Mouse (Mus musculus) heart, postnatal 0 days (tissue): ENCODE data around the gene Mrps7. TPM values are rescaled to one million over a fixed set of nuclear protein-coding genes. Genes with fewer than 3 reads are reported as not detected.

ENCODE experiments used
- ATAC-seq: fragments of 200-750 bp; cut with Nextera tagmentation; 2 replicates; pipeline ENCODE4 v1.8.0; 2017; ENCODE audit warnings: low read depth, moderate number of reproducible peaks, moderate library complexity; ENCODE audit not compliant: insufficient read depth
- DNase-seq: peaks from one replicate; pipeline ENCODE4 v3.0.0-alpha.2; 2016; ENCODE audit warnings: low spot score
- H3K27ac ChIP-seq: fragments of 300-500 bp; sonication (generic); 2 replicates; pipeline ENCODE4 v1.5.1; 2014; ENCODE audit warnings: low read depth, mild to moderate bottlenecking
- H3K27me3 ChIP-seq: fragments of 300-500 bp; sonication (generic); 2 replicates; pipeline ENCODE4 v1.6.1; 2014; ENCODE audit warnings: low read length, mixed read lengths; ENCODE audit not compliant: control insufficient read depth, insufficient read depth
- H3K36me3 ChIP-seq: fragments of 300-500 bp; sonication (generic); replicated peaks from 2 replicates; pipeline ENCODE4 v1.6.1; 2014; ENCODE audit warnings: low read length, mixed read lengths; ENCODE audit not compliant: control insufficient read depth, insufficient read depth
- H3K4me1 ChIP-seq: fragments of 300-500 bp; sonication (generic); 2 replicates; pipeline ENCODE4 v1.6.1; 2014; ENCODE audit warnings: antibody characterized with exemption; ENCODE audit not compliant: control insufficient read depth, insufficient read depth
- H3K4me2 ChIP-seq: fragments of 300-500 bp; sonication (generic); 2 replicates; pipeline ENCODE4 v1.6.1; 2014; ENCODE audit warnings: low read depth, mild to moderate bottlenecking, low read length, moderate library complexity
- H3K4me3 ChIP-seq: fragments of 300-500 bp; sonication (generic); 2 replicates; pipeline ENCODE4 v1.5.1; 2014; ENCODE audit warnings: low read depth, low read length
- H3K9ac ChIP-seq: fragments of 300-500 bp; sonication (generic); replicated peaks from 2 replicates; pipeline ENCODE4 v1.6.1; 2014; ENCODE audit warnings: low read depth, low read length, mixed read lengths
- H3K9me3 ChIP-seq: fragments of 300-500 bp; sonication (generic); replicated peaks from 2 replicates; pipeline ENCODE4 v1.6.1; 2016; ENCODE audit warnings: low read length; ENCODE audit not compliant: control insufficient read depth
- CTCF ChIP-seq: IDR thresholded peaks from 2 replicates; pipeline ENCODE4 v1.5.1; 2016; ENCODE audit warnings: antibody characterized with exemption, control low read depth, low read depth
- EP300 ChIP-seq: IDR thresholded peaks from 2 replicates; pipeline ENCODE4 v1.6.1; 2016; ENCODE audit warnings: antibody characterized with exemption, low read depth
- WGBS: fragments of 180-500 bp; shearing (Covaris S2); extraction: QIAGEN DNeasy Blood & Tissue Kit; methylation state at CpG from one replicate; pipeline ENCODE4 v1.1.7; 2014; 5-methylcytosine and 5-hydroxymethylcytosine counted together
- polyA plus RNA-seq: library from polyadenylated mRNA; unstranded; fragments of >200 nt; fragmentation: Nextera tagmentation; extraction: Ambion mirVana; gene quantifications from 2 replicates; pipeline ENCODE4 v1.2.1, GENCODE M21; 2015
- total RNA-seq: library from RNA; depleted of rRNA; stranded (reverse); fragments of >200 nt; gene quantifications from 2 replicates; pipeline ENCODE4 v1.2.3, GENCODE M21; 2014; ENCODE audit warnings: low replicate concordance

Mrps7 gene
- total and polyA plus RNA-seq, 2 experiments from 2014 or later: 56.7 to 86.4 TPM

- no peak overlapping the region for H3K4me2 ChIP-seq
- no peaks in the 10 kb centered on the region for H3K36me3 ChIP-seq
- no peak overlapping the region for H3K9ac ChIP-seq
- no peak overlapping the region for H3K4me3 ChIP-seq
- no peaks in the 10 kb centered on the region for H3K27me3 ChIP-seq
- no peaks in the 10 kb centered on the region for H3K4me1 ChIP-seq
- no peak overlapping the region for H3K27ac ChIP-seq
- DNase-seq (no peak), ATAC-seq (no peak)
- 89% methylated on average over 8 of the region's 8 CpGs for WGBS
- no peak for TF ChIP-seq CTCF
- no peak for TF ChIP-seq EP300
- H3K9me3 ChIP-seq: no peaks in the 10 kb centered on the region
These were observed 31.3 kb downstream of the Mrps7 start for GRCm38 (mm10) chr11:115635041-115635440.

GRCm38 (mm10) chr11:115635484-115635883 lies 31.8 kb downstream of the Mrps7 start:
- H3K4me3 ChIP-seq: no peak overlapping the region
- DNase-seq (no peak), ATAC-seq (no peak)
- H3K4me1 ChIP-seq: no peaks in the 10 kb centered on the region
- TF ChIP-seq CTCF: no peak
- no peak for TF ChIP-seq EP300
- H3K9ac ChIP-seq: no peak overlapping the region
- H3K9me3 ChIP-seq: no peaks in the 10 kb centered on the region
- H3K27ac ChIP-seq: no peak overlapping the region
- no peaks in the 10 kb centered on the region for H3K27me3 ChIP-seq
- H3K4me2 ChIP-seq: no peak overlapping the region
- 64% methylated on average over 8 of the region's 8 CpGs for WGBS
- no peaks in the 10 kb centered on the region for H3K36me3 ChIP-seq

GRCm38 (mm10) chr11:115636960-115637359 lies 33.2 kb downstream of the Mrps7 start:
- Histone ChIP-seq H3K27me3 (no peaks in the 10 kb centered on the region), H3K27ac (no peak overlapping the region), H3K4me3 (no peak overlapping the region), H3K9me3 (no peaks in the 10 kb centered on the region), H3K36me3 (no peaks in the 10 kb centered on the region), H3K4me1 (no peaks in the 10 kb centered on the region), H3K9ac (no peak overlapping the region), H3K4me2 (no peak overlapping the region)
- TF ChIP-seq EP300: no peak
- TF ChIP-seq CTCF: no peak
- ATAC-seq (no peak), DNase-seq (no peak)
- WGBS: 61% methylated on average over 3 of the region's 3 CpGs

- WGBS: 55% methylated on average over 5 of the region's 5 CpGs
- no peak overlapping the region; the same call in 1 of the 2 replicates for H3K9ac ChIP-seq
These were observed 35.0 kb downstream of the Mrps7 start for GRCm38 (mm10) chr11:115638498-115639409.

GRCm38 (mm10) chr11:115639540-115639939 lies 35.8 kb downstream of the Mrps7 start:
- WGBS: 66% methylated on average over 4 of the region's 4 CpGs
- peaks cover 5% of the 10 kb centered on the region; the same call in 1 of the 2 replicates for H3K36me3 ChIP-seq
- H3K9ac ChIP-seq: no peak overlapping the region; the same call in 1 of the 2 replicates
- H3K4me3 ChIP-seq: no peak overlapping the region
- TF ChIP-seq CTCF (no peak), EP300 (no peak)
- no peak for ATAC-seq
- DNase-seq: no peak
- H3K9me3 ChIP-seq: no peaks in the 10 kb centered on the region
- H3K27me3 ChIP-seq: no peaks in the 10 kb centered on the region
- H3K4me1 ChIP-seq: no peaks in the 10 kb centered on the region
- no peak overlapping the region for H3K27ac ChIP-seq
- H3K4me2 ChIP-seq: no peak overlapping the region

More at GRCm38 (mm10) chr11:115638498-115639409, 35.0 kb downstream of the Mrps7 start:
- Histone ChIP-seq H3K4me1 (no peaks in the 10 kb centered on the region), H3K4me3 (no peak overlapping the region), H3K27ac (no peak overlapping the region), H3K27me3 (no peaks in the 10 kb centered on the region), H3K9me3 (no peaks in the 10 kb centered on the region), H3K4me2 (no peak overlapping the region), H3K36me3 (no peaks in the 10 kb centered on the region)
- DNase-seq (no peak), ATAC-seq (no peak)
- TF ChIP-seq EP300: no peak
- no peak for TF ChIP-seq CTCF
